Mouse (Mus musculus): ENCODE results near the gene Eps15.
"Not testable (repeated sequence)": the region's sequence is repeated elsewhere in the genome, so short reads cannot be mapped to it uniquely, and the experiment has no call there.

The Eps15 gene

DNA sequence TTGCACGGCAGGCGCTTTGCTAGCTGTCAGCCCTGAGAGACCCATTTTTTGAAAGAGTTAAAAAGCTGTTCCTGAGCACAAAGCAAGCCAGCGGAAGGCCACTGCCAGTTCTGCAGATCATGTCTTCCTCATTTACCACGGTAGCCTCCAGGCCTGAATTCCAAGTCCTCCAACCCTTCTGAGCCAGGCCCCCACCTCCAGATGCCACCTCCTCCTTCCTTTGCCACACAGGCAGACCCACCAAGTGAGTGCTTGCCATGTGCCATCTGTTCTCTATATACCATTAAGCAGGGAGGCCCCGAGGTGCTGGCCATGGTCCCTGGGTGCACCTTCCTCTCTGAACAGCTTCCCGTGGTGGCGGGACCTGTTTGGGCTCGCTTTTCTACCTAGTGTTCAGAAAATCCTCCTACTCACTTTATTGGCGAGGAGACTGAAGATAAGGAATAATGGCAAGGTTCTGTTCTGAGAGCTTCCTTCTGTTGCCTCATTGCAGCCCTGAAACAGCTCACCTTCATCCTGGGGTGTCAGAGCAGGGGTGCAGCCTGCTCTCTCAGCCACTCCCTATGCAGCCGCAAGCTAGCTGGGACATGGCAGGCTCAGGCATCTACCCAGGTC lies 120.4 kb downstream of the Eps15 start:
- ATAC-seq (ENCODE audit: low TSS enrichment), result no peak

- ATAC-seq (ENCODE audit: low TSS enrichment), result no peak
These were observed 121.2 kb downstream of the Eps15 start for GRCm38 (mm10) chr4:109401176-109401689.

- not testable (repeated sequence) for ATAC-seq (ENCODE audit: low TSS enrichment)
These were observed 124.8 kb downstream of the Eps15 start for GRCm38 (mm10) chr4:109404908-109405307.

DNA sequence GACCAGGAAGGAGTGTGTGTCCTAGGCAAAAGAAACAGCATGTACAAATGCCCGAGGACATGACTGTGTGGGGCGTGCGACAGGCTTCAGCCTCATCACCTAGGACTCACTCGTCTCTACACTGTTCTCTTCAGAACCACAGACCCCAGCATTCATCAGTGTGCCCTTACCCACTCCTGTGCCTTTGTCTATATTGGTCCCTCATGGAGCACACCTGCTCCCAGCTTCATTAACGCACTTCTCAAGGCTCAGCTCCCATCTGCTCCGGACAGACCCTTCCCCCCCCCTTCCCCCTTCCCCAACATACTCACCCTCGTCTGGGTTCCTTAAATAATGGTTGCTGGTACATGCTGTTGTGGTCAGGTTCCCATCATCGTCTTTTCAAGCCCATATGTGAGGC lies 125.3 kb downstream of the Eps15 start:
- ATAC-seq (ENCODE audit: low TSS enrichment), result no peak

DNA sequence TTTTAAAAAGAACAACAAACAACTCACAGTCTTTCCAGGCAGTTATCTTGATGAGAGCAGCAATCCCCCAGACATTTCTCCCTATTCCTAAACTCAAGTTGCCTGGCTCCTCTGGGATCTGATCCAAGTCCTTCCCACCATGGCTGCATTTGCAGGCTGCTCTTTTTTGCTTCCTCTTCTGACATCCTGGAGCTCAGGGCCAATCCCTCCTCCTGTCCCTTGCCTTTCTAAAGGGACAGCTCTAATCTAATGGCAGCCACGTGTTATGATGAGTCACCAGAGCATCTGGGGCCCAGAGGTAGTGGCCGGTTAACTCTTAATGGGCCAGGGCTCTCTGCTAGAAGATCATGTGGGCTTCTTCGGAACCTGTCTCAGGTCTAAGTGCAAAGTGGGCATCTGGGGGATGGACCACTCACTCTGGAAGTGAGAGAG lies 126.0 kb downstream of the Eps15 start:
- ATAC-seq (ENCODE audit: low TSS enrichment), result peak; percentile 62

DNA sequence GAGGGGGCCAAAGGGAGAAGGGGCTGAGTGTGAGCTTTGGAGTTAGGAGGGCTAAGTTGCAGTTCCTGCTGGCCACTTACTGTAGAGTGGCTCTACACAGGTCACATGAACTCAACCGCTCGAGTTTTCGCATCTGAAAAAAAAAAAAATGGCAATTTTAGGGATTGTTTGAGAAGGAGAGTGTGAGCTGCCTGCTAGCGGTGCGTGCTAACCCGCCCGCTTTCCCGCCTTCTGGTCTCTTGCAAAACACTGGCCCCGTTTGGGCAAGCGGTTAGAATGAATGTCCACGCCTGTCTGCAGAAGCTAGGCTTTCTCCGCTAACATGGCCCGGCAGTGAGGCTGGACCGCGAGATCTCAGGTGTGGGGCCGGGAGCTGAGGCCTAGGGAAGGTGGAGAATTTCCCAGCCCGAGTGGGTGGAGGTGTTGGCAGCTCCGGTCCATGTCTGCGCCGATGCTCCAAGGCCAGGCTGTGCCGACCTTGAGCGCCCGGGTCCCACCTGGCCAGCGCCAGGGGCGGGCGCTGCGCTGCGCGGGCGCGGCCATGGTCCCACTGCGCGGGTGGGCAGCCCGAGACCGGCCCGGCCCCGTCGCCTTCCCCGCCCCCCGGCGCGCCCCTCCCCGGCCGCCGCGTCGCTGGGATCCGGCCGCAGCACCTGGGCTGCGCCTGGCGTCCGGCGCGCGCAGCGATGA lies 126.6 kb downstream of the Eps15 start, which contains the start of gene Ttc39a:
Ttc39a (plus strand) TSS at position 138 of the 690 bp plus-strand sequence.
- peak; percentile 50 for ATAC-seq (ENCODE audit: low TSS enrichment)

- ATAC-seq (ENCODE audit: low TSS enrichment), result no peak
These were observed 127.1 kb downstream of the Eps15 start for GRCm38 (mm10) chr4:109407176-109407520.

DNA sequence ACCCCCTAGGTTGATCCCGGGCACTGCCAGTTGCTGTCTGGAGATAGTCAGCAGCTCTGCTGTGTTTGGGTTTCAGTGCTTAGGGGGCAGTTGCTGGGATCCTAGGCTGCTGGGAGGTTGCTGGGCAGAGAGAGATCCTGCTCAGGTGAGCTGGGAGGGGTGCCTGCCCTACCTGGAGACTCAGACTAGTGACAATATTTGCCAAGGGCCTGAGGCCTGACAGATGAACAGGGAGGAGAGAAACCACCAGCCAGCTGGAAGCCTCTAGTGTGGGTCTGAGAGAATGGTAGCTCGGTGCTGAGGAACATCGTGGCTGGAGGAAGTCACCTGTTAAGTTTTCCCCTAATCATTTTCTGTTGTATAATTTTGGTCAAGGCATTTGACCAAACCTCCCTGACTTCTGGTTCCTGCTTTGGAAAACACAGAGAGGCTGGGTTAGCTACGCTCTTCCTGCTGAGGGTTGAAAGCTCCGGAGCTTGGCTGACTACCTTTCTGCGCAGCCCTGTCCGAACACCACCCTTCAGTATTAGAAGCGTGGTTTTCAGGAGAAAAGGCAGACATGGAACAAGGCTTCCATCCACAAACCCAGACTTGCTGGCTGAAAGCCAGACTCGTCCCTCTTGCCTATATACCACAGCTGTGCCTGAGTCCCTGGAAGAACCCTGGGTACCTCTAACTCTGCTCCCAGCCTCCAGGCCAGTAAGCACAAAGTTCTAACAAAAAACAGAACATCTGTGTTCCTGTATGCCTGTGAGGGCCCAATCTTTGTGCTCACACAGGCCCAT lies 127.8 kb downstream of the Eps15 start:
- ATAC-seq (ENCODE audit: low TSS enrichment), result no peak

DNA sequence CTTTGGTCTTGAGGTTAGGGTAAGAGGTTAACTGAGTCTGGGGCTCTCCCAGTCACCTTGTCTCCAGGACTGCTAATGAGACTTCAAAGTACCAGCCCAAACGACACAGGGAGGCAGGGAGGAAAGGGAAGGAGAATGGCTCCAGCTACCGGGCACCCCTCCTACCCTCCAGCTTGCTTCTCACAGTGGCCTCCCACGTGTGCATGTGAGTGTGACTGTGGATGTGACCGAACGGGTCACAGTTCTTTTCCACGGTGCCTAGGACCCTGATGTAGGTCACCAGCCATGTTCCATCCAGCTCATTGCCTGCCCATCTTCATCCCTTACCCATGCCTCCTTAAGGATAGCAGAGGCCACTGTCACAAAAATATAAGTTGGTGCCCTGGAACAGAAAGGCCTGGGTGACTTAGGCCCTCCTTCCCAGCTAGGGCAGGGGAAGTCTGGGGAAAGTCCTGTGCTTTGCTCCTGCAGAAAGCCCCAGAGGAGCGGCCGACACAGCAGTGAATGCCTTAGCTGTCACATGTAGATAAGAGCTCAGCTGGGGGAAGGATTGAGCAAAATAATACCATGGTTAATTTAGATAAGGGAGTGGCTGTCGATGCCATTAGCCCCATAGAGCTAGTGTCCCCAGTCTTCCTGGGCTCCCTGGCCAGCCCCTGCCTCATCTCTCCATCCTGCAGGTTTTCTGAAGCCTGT lies 130.8 kb downstream of the Eps15 start:
- ATAC-seq (ENCODE audit: low TSS enrichment), result no peak

DNA sequence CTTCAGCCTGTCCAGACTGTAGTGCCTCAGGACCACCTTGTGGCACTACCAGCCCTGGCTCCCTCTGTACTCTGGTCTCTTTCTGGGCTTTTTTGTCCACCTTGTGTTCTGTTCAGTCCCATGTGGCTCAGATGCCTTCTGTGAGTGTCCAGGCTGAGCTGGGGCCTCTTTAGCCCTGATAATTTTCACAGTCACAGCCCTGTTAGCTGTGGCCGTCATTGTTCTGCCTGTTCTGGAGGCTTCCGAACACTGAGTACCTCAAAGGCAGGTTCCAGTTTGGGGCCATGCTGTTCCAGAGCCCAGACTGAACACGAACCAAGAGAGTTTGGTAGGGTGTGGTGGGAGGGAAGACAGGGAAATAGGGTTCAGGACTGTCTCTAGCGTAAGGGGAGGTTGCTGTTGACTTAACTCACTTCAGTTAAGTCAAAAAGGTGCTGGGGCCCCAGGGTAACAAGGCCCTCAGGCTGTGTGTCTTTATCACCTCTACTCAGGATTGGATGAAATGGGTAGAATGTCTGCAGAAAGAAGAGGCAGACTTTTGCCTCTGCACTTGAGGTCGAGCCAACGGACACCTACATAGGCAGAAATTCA lies 131.4 kb downstream of the Eps15 start:
- ATAC-seq (ENCODE audit: low TSS enrichment), result no peak

DNA sequence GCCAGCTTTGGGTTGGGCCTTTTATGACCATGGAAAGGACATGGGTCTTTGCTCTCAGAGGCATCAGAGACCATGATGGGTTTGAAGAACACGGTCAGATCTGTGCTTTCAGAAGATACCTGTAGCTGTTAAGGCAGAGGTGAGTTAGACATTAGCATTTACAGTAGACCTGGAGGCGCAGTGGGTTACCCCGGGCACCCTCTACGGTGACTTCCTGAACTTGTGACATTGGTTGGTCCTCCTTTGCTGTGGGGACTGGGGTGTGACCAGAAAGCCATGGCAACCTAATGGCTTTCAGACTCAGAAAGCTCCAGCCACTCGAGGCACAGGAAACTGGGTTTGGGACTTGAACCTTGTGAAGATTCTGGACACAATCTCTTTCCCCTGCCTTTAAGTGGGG lies 132.2 kb downstream of the Eps15 start:
- no peak for ATAC-seq (ENCODE audit: low TSS enrichment)

- no peak for ATAC-seq (ENCODE audit: low TSS enrichment)
These were observed 137.9 kb downstream of the Eps15 start for GRCm38 (mm10) chr4:109417998-109418397.

- no peak for ATAC-seq (ENCODE audit: low TSS enrichment)
These were observed 138.9 kb downstream of the Eps15 start for GRCm38 (mm10) chr4:109419017-109419416.

DNA sequence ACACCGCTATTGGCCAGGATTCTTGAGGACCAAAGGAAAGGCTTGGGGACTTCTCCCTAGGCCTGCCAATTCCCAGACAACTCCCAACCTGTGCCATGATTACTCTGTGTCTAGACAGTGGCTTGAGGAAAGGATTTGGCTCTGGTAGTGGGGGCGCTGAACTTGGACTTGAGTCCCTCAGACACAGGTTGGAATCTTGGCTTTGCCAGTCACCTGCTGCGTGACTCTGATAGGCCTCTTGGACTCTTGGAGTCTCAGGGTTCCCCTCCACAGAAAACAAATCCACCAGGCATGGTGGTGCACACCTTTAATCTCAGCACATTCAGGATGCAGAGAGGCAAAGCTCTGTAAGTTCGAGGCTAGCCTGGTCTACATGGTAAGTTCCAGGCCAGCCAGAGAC lies 139.5 kb downstream of the Eps15 start:
- no peak for ATAC-seq (ENCODE audit: low TSS enrichment)

GRCm38 (mm10) chr4:109420138-109420795 lies 140.2 kb downstream of the Eps15 start:
- no peak for ATAC-seq (ENCODE audit: low TSS enrichment)

DNA sequence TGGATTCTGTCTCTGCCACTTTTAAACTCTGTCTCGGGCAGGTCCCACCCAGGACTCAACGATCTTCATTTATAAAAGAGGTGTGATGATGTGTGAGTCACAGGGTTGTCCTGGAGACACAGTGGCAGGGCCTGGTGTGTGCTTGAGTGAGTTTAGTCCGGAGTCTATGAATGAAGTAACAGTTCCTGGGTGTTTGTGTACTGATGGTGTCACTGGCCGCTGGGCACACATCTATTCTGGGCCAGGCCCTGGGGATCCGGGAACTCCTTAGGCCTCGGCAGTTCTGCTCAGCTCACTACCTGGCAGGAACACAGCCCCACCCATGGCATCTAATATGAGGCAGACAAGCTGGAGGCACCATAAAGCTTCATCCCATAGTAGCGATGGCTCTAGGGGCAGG lies 141.5 kb downstream of the Eps15 start:
- no peak for ATAC-seq (ENCODE audit: low TSS enrichment)

- no peak for ATAC-seq (ENCODE audit: low TSS enrichment)
These were observed 142.4 kb downstream of the Eps15 start for GRCm38 (mm10) chr4:109422436-109422835.

- peak; percentile 81; the same call in 1 of the 2 replicates for ATAC-seq (ENCODE audit: low TSS enrichment)
These were observed 143.4 kb downstream of the Eps15 start for GRCm38 (mm10) chr4:109423438-109423837.

- ATAC-seq (ENCODE audit: low TSS enrichment), result no peak
These were observed 147.0 kb downstream of the Eps15 start for GRCm38 (mm10) chr4:109427058-109427457.

DNA sequence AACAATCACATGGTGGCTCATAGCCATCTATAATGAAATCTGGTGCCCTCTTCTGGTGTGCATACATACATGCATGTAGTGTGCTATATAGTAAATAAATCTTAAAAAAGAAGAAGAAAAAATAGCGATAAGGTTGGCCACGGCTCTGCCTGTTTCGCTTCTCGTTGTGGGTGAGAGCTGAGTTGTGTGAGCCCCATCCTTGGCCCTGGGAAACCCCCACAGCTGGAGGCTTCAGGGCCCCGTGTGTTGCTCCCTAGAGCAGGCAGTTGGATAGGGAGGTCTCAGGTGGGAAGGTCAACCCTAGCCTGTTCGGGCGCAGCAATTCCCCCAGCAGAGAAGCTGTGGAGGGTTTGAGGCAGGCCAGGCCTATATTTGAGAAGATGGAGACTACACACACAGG lies 150.2 kb downstream of the Eps15 start:
- ATAC-seq (ENCODE audit: low TSS enrichment), result no peak

GRCm38 (mm10) chr4:109430854-109431253 lies 150.8 kb downstream of the Eps15 start:
- peak; percentile 84 for ATAC-seq (ENCODE audit: low TSS enrichment)
